Mouse (Mus musculus): Measurements from ENCODE around the gene Catsper3. TPM values are rescaled to one million over a fixed set of nuclear protein-coding genes. Genes with fewer than 3 reads are reported as not detected.
A peak's percentile ranks its signal among the peaks of the same experiment; 100 is the strongest.

Gene Catsper3
- not detected in 2 replicates for polyA plus RNA-seq (2015; fragmentation: Nextera tagmentation; extraction: Ambion mirVana)

DNA sequence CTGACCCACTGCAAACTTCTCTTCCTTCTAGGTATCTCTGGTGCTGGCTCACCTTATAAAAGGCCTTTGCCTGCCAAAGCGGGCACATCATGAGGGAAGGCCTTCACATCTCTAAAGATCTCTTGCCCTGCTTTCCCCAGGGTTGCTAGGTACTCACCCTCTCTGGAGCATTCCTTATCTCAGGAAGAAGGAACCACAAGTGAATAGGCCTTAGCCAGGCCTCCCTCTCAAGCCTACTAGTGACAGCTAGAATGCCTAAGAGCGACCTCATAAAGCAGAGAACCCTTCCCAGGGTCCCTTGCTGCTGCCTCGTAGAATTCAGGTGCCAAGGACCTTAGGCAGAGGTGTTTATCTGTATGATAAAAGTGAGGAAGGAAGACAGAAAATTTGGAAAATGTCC lies at the start of gene Catsper3:
TSS of gene Catsper3 (plus strand) at position 301 of the 400 bp plus-strand sequence.
- Histone ChIP-seq H3K27me3 (no peaks in the 10 kb centered on the region), H3K4me1 (no peaks in the 10 kb centered on the region)
- ATAC-seq (replicated peaks; ENCODE audit: low FRiP score) = no peak

DNA sequence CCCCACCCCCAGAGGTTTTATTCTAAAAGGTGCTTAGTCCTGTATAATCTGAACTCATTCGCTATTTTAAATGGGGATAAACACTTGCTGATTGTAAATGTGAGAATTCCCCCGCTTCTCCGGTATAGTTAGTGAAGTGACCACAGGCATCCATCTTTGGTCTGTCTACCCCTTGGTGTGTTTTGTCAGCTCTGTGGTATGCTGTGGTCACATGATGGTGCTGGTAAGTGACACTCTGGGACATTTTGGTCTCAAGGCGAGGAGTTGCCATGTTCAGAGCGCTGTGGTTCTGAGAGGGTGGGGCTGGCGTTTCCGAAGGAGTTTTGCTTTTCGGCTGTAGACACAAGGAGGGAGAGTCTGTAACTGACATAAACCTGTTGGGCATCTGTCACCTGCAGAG lies 46.5 kb upstream of the Catsper3 start:
- 85% methylated on average over 8 of the region's 8 CpGs for whole genome bisulfite sequencing
- no peak overlapping the region for H3K4me3 ChIP-seq (replicated peaks)
- H3K27me3 ChIP-seq = no peaks in the 10 kb centered on the region
- no peak overlapping the region for H3K9ac ChIP-seq
- H3K36me3 ChIP-seq = no peaks in the 10 kb centered on the region; the same call in 1 of the 2 replicates
- no peaks in the 10 kb centered on the region for H3K9me3 ChIP-seq (replicated peaks)
- H3K4me2 ChIP-seq = no peak overlapping the region
- H3K27ac ChIP-seq = no peak overlapping the region
- H3K4me1 ChIP-seq = peaks cover 15% of the 10 kb centered on the region
- no peak for ATAC-seq (replicated peaks; ENCODE audit: low FRiP score)

More for the DNA sequence above, at the start of gene Catsper3:
- H3K9me3 ChIP-seq (replicated peaks) = no peaks in the 10 kb centered on the region
- no peak within 1 kb of the TSS for H3K4me2 ChIP-seq
- no peak within 1 kb of the TSS for H3K27ac ChIP-seq
- H3K9ac ChIP-seq = no peak within 1 kb of the TSS
- H3K36me3 ChIP-seq = no peaks in the 10 kb centered on the region
- 87% methylated on average over 3 of the region's 3 CpGs for WGBS
- H3K4me3 ChIP-seq (replicated peaks) = no peak within 1 kb of the TSS

DNA sequence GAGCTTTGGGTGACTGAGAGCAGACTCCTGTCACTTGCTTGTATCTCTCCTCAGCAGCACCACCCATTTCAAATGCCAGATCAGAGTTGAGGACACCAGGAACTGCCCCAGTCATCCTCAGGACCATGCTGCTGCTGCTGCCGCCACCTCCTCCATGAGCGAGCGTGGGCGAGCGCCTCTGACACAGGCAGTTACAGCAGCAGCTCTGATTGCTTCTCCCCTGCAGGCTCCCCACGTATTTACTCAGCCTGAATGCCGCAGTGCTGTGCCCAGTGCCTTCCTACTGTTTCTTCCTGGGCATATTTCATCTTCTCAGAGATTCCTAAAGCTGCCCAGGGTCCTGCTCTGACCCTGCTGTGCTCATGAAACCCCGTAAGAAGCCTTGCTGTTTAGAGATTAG lies 42.1 kb upstream of the Catsper3 start:
- no peaks in the 10 kb centered on the region for H3K9me3 ChIP-seq (replicated peaks)
- ATAC-seq (replicated peaks; ENCODE audit: low FRiP score) = peak; percentile 55; the same call in 1 of the 2 replicates
- 0 out of 2 replicates have a peak overlapping the region, but pooled peaks have one; percentile 27 for H3K4me2 ChIP-seq
- H3K36me3 ChIP-seq = peaks cover 6% of the 10 kb centered on the region; the same call in 1 of the 2 replicates
- no peaks in the 10 kb centered on the region for H3K27me3 ChIP-seq
- peaks cover 19% of the 10 kb centered on the region for H3K4me1 ChIP-seq
- H3K4me3 ChIP-seq (replicated peaks) = no peak overlapping the region
- WGBS = 37% methylated on average over 8 of the region's 8 CpGs
- H3K9ac ChIP-seq = no peak overlapping the region
- H3K27ac ChIP-seq = peak overlapping the region; percentile 48; the same call in 1 of the 2 replicates

DNA sequence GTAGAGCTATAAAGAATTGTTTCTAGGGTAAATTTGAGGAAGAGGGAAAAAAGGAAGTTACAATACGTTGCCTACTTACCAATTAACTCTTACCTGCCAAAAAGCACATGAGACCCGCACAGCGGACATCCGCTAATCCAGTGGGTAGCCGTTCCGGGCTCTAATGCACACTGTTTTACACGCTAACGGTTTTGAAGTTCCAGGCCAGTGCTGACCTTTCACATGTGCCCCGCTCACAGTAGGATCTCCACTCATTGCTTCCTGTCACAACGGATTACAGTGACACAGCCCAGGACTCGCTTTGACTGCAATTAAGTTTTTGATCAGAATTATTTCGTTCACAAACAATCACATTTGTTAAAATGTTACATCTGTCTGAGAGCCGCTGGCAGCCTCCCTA lies 30.0 kb upstream of the Catsper3 start:
- 77% methylated on average over 13 of the region's 13 CpGs for WGBS
- no peak for ATAC-seq (replicated peaks; ENCODE audit: low FRiP score)
- no peak overlapping the region for H3K27ac ChIP-seq
- H3K4me1 ChIP-seq = peaks cover 12% of the 10 kb centered on the region
- H3K4me2 ChIP-seq = no peak overlapping the region
- no peak overlapping the region for H3K9ac ChIP-seq
- no peaks in the 10 kb centered on the region for H3K27me3 ChIP-seq
- H3K4me3 ChIP-seq (replicated peaks) = no peak overlapping the region
- H3K9me3 ChIP-seq (replicated peaks) = no peaks in the 10 kb centered on the region
- H3K36me3 ChIP-seq = no peaks in the 10 kb centered on the region

DNA sequence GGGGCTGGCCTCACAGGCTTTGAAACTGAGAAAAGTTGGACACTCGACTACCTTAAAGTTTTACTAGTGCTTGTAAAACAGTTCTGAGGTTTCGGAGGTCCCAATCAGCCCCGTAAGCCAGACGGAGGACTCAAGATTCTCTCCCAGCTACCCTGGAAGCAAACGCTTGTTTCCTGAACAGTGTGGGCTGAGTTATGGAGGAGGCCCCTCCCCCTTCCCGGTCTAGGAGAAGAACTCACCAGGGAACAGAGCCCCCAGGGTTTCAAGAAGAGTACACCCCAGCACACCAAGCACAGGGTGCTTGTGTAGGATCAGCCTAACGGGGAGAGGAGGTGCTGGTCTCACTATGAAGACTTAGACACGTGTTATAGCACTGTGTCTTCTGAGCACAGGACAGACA lies 27.6 kb upstream of the Catsper3 start:
- ATAC-seq (replicated peaks; ENCODE audit: low FRiP score) = 0 out of 2 replicates have a peak, but pooled peaks have one; percentile 36
- H3K27ac ChIP-seq = peak overlapping the region; percentile 32; the same call in 1 of the 2 replicates
- WGBS = 17% methylated on average over 8 of the region's 8 CpGs
- H3K4me3 ChIP-seq (replicated peaks) = peak overlapping the region; percentile 29
- H3K4me2 ChIP-seq = peak overlapping the region; percentile 52
- peaks cover 25% of the 10 kb centered on the region for H3K4me1 ChIP-seq
- no peaks in the 10 kb centered on the region for H3K36me3 ChIP-seq
- no peaks in the 10 kb centered on the region for H3K27me3 ChIP-seq
- H3K9ac ChIP-seq = peak overlapping the region; percentile 35; the same call in 1 of the 2 replicates
- H3K9me3 ChIP-seq (replicated peaks) = no peaks in the 10 kb centered on the region

DNA sequence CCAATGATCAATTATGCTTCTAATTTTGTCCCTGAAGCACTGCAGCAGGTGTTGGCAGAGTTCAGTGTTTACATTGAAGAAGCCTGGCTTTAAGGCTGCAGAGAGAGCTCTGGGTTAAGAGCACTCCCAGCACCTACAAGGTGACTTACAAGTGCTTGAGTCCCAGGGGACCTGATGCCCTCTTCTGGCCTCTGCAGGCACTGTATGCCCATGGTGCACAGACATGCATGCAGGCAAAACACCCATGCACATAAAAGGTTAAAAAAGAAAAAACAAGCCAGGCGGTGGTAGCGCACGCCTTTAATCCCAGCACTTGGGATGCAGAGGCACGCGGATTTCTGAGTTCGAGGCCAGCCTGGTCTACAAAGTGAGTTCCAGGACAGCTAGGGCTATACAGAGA lies 26.7 kb upstream of the Catsper3 start:
- Histone ChIP-seq H3K9ac (no peak overlapping the region), H3K4me2 (no peak overlapping the region), H3K4me3 (replicated peaks) (no peak overlapping the region), H3K4me1 (peaks cover 25% of the 10 kb centered on the region), H3K36me3 (no peaks in the 10 kb centered on the region), H3K27me3 (no peaks in the 10 kb centered on the region), H3K27ac (no peak overlapping the region), H3K9me3 (replicated peaks) (no peaks in the 10 kb centered on the region)
- 91% methylated on average over 6 of the region's 6 CpGs for WGBS
- no peak for ATAC-seq (replicated peaks; ENCODE audit: low FRiP score)

DNA sequence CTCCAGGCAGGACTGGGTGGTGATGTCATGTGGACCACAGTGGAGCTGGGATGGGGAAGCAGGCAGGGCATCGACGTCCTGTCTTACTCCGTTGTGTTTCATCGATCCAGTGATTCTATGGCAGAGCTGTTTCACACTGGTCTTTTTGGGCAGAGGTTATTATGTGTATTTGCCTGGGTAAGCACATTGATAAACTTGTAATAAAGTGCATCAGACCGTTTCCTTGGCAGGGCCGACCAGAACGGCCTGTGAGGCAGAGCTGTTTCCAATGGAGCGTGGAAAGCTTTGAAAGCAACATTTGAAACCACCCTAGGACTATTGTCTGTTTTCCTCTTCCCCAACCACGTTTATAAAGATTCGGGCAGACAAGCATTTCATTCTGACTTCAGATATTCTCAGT lies 23.8 kb upstream of the Catsper3 start:
- Histone ChIP-seq H3K27me3 (0 out of 2 replicates have a peak, but pooled peaks cover 2% of the 10 kb centered on the region), H3K4me2 (peak overlapping the region; percentile 40), H3K27ac (peak overlapping the region; percentile 78), H3K4me1 (peaks cover 28% of the 10 kb centered on the region), H3K9ac (0 out of 2 replicates have a peak overlapping the region, but pooled peaks have one; percentile 14), H3K36me3 (no peaks in the 10 kb centered on the region), H3K4me3 (replicated peaks) (no peak overlapping the region), H3K9me3 (replicated peaks) (no peaks in the 10 kb centered on the region)
- WGBS = 27% methylated on average over 10 of the region's 10 CpGs
- peak; percentile 57; the same call in 1 of the 2 replicates for ATAC-seq (replicated peaks; ENCODE audit: low FRiP score)

DNA sequence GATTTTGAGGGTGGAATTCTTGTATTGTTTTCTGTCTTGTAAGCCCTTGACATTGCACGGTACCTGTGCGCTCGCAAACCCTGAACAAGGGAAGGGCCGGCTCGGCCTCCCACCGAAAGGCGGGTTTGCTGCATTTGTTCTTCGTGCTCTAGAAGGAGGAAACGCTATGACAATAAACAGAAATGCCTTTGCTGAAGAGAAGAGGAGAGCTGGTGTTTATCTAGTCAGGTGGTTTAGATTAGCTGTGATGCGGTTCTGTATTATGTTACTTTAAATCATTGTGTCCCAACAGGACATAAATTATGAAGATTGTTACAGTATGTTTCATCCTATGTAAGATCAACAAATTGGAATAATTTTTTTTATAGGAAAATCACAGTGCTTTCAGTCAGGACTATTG lies 22.9 kb upstream of the Catsper3 start:
- peaks cover 24% of the 10 kb centered on the region for H3K4me1 ChIP-seq
- peak overlapping the region; percentile 40; the same call in 1 of the 2 replicates for H3K4me2 ChIP-seq
- H3K27me3 ChIP-seq = 0 out of 2 replicates have a peak, but pooled peaks cover 2% of the 10 kb centered on the region
- H3K4me3 ChIP-seq (replicated peaks) = no peak overlapping the region
- H3K36me3 ChIP-seq = no peaks in the 10 kb centered on the region
- 36% methylated on average over 10 of the region's 10 CpGs for WGBS
- no peak overlapping the region for H3K9ac ChIP-seq
- no peak for ATAC-seq (replicated peaks; ENCODE audit: low FRiP score)
- H3K27ac ChIP-seq = peak overlapping the region; percentile 78; the same call in 1 of the 2 replicates
- no peaks in the 10 kb centered on the region for H3K9me3 ChIP-seq (replicated peaks)

DNA sequence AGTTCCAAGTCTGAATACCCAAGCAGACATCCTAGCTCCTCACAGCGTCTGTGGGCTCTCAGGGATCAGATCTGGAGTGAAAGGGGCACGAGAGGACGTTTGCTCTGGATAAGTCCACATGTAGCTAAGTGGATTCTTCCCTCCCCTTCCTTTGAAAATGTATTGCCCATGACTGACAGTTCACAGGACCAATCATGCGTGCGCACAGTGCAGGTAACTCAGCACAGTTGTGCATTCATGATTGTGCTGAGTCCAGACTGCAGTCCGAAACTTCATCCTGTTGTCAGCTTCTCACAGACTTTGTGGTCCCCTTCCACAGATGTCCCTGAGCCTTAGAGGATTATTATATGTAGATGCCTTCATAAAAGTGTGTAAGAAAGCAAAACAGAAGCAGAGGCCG lies 10.0 kb upstream of the Catsper3 start:
- H3K9me3 ChIP-seq (replicated peaks) = no peaks in the 10 kb centered on the region; the same call in 1 of the 2 replicates
- ATAC-seq (replicated peaks; ENCODE audit: low FRiP score) = no peak
- WGBS = 79% methylated on average over 7 of the region's 7 CpGs

DNA sequence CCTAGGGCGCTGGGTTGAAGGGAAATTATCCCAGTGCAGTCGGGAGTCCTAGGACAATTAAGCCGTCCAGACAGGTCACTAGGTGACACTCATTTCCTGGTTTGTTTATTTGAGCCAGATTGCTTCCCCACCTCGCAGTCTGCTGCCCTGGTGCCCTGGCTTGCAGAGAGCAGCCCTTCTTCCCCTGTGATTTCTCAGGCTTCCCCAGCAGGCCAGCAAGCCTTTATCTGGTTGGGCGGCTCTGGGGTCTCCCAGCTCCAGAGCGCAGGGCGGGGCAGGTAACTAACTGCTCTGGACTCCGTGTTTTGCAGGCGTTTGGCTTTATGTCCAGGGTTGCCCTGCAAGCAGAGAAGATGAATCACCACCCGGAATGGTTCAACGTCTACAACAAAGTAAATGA lies 9.3 kb upstream of the Catsper3 start:
- Histone ChIP-seq H3K27me3 (no peaks in the 10 kb centered on the region), H3K4me1 (peaks cover 9% of the 10 kb centered on the region; the same call in 1 of the 2 replicates), H3K9me3 (replicated peaks) (no peaks in the 10 kb centered on the region; the same call in 1 of the 2 replicates), H3K9ac (no peak overlapping the region), H3K4me2 (0 out of 2 replicates have a peak overlapping the region, but pooled peaks have one; percentile 25), H3K4me3 (replicated peaks) (no peak overlapping the region), H3K27ac (no peak overlapping the region), H3K36me3 (no peaks in the 10 kb centered on the region)
- 9% methylated on average over 11 of the region's 11 CpGs for WGBS
- ATAC-seq (replicated peaks; ENCODE audit: low FRiP score) = no peak

More for the DNA sequence above, 10.0 kb upstream of the Catsper3 start:
- Histone ChIP-seq H3K4me3 (replicated peaks) (no peak overlapping the region), H3K27ac (no peak overlapping the region), H3K9ac (no peak overlapping the region), H3K36me3 (no peaks in the 10 kb centered on the region), H3K4me2 (no peak overlapping the region), H3K4me1 (peaks cover 9% of the 10 kb centered on the region; the same call in 1 of the 2 replicates), H3K27me3 (no peaks in the 10 kb centered on the region)

DNA sequence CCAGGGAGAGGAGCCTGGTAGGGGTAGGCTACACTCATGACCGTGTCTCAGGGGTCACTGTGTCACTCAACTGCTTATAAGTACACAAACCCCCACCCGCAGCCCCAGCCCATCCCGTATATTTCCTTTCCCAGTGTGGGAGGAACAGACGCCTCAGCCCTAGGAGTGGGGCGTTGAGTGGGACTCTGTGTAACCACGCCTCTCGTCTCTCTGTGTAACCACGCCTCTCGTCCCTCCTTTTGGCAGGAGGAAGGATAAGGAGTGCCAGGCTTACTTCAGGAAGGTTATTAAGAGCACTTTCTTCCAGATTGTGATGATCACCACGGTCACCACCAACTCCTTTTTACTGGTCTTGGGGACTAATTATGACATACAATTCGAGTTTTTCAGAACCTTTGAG lies 1.8 kb downstream of the Catsper3 start:
- Histone ChIP-seq H3K9me3 (replicated peaks) (no peaks in the 10 kb centered on the region), H3K27ac (no peak overlapping the region), H3K9ac (no peak overlapping the region), H3K4me3 (replicated peaks) (no peak overlapping the region), H3K36me3 (no peaks in the 10 kb centered on the region), H3K27me3 (no peaks in the 10 kb centered on the region), H3K4me1 (no peaks in the 10 kb centered on the region), H3K4me2 (no peak overlapping the region)
- 0 out of 2 replicates have a peak, but pooled peaks have one; percentile 36 for ATAC-seq (replicated peaks; ENCODE audit: low FRiP score)
- WGBS = 42% methylated on average over 11 of the region's 11 CpGs

DNA sequence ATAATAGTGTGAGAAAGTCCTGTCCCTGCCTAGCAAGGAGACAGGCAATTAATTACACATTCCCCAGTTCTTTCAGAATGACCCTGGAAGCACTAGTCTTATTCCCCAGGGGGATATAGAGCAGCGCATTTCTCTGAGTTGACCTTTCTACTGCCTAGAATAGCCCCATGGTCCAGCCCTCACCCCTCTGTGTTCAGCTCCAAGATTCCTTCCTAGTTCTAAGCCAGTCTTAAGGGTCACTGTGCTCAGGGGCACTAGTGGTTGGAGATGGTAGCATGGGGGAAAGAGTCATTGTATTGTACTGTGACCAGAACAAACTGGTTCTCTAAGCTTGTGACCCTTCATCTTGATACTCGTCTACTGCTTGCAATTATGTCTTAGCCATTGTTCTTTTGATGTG lies 16.9 kb downstream of the Catsper3 start:
- Histone ChIP-seq H3K9ac (no peak overlapping the region), H3K36me3 (no peaks in the 10 kb centered on the region), H3K4me1 (no peaks in the 10 kb centered on the region), H3K9me3 (replicated peaks) (0 out of 2 replicates have a peak, but pooled peaks cover 5% of the 10 kb centered on the region), H3K27ac (no peak overlapping the region), H3K27me3 (no peaks in the 10 kb centered on the region), H3K4me2 (no peak overlapping the region), H3K4me3 (replicated peaks) (no peak overlapping the region)
- WGBS = 53% methylated on average over 2 of the region's 2 CpGs
- no peak for ATAC-seq (replicated peaks; ENCODE audit: low FRiP score)

Data from kidney, embryonic 15.5 days (tissue).